Mouse (Mus musculus) right cerebral cortex, postnatal 10 days (tissue): ENCODE results near the gene Polr2b.

Experiments used
- DNase-seq, 2 experiments: peaks; one replicate each; pipeline ENCODE4 v3.0.0; 2021; ENCODE audit warnings: low spot score in 2 of 2

Polr2b gene

DNA sequence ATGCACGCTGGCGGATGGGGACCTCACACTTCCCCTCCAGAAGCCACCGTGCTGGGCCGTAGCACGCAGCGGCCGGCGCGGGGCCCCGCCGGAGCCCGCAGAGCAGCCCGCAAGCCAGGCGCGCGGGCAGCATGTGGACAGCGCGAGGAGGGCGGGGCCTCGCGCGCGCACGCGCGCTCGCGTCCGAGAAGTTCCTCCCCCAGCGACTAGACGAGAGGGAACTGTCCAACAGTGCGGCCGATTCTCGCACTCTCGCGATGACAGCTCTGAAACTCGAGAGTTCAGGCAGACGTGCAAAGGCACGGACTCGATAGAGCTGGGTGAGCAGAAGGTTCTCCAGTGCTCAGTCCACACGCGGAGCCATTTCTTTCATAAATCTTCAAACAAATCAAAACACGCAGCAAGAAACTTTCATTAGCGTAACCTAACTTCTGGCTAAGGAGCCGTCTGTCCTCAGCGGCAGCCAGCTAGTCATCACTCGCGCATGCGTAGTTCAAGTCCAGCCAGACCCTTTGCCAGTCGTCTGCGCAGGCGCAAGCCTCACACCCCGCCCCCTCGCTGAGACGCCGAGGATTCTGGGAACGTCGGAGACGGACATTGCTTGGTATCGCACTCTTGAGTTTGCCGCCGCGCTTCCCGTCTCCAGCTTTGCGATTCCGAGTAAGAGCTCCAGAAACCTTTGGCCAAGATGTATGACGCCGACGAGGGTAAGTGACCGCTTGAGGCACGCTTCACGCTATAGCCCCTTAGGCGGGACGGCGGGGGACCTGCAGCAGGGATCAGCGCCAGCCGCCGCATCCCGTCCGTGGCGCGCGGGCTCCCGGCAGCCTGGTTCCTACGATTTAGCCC is at the start of gene Polr2b, which contains the start of gene Noa1:
Gene Polr2b, plus strand, starts transcription at position 224 of the 849 bp plus-strand sequence.
Gene Noa1, minus strand, starts transcription at position 161 of the 849 bp plus-strand sequence.
- peak; percentile 98 to 99 for DNase-seq

DNA sequence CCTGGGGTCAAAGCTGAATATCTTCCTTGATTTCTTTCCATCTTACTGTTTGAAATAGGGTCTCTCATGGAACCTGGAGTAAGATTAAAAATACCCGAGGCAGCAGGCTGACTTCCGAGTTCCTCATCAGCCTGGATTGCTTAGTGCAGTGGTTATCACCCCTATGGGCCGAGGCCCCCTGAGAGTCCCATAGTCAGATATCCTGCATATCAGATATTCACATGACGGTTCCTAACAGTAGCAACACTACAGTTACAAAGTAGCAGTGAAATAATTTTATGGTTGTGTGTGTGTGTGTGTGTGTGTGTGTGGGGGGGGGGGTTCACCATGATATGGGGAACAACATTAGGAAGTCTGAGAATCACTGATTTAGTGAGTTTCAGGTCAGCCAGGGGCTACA is 48.8 kb upstream of the Polr2b start:
- DNase-seq = no peak

- DNase-seq = no peak
Measured at GRCm38 (mm10) chr5:77262105-77262504, 47.8 kb upstream of the Polr2b start.

DNA sequence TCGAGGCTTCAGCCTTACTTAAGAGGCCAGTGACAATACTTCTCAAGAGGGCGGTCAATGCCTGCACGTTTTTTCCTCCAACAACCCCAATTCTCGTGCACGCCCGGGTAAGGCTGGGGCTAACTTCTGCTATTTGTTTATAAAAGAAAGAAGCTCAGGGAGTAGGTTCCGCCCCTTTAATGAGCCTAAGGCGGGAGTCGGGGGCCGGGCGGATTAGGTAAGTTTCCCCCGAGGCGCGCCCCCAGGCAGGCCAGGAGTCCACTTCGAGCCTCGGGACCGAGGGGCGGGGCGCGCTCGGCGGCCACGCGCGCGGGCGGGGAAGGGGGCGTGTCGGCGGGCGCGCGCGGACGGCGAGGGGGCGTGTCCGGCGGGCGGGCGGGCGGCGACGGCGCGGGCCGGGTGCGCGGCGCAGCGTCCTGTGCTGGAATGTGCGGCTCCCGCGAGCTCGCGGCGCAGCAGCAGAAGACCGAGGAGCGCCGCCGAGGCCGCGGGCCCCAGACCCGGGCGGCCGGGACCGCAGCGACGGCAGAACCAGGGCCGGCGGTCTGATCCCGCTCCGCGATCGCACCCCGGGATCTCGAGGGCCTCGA is 44.8 kb upstream of the Polr2b start, which contains the start of gene Rest:
Gene Rest, plus strand, starts transcription at position 411 of the 590 bp plus-strand sequence.
- DNase-seq = peak; percentile 47 to 64

DNA sequence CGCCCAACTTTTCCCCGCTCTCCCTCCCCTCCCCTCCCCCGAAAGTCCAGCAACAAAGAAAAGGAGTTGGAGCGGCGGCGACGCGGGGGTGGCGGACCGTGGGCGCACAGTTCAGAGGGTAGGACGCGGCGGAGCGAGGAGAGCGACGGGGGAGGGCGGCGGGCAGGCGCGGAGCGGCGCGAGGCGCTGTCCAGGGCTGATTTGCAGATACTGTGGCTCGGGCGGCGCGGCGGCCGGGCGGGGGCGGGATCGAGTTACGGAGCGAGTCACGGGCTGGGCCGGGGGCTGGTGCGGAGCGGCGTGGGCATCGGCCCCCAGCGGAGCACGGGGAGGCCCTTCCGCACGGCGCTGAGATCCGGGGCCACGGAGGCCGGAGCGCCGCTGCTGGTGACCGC is 44.3 kb upstream of the Polr2b start:
- peak; percentile 65 to 67 for DNase-seq

GRCm38 (mm10) chr5:77266066-77266885 is 43.7 kb upstream of the Polr2b start:
- peak; percentile 39 to 44 for DNase-seq

DNA sequence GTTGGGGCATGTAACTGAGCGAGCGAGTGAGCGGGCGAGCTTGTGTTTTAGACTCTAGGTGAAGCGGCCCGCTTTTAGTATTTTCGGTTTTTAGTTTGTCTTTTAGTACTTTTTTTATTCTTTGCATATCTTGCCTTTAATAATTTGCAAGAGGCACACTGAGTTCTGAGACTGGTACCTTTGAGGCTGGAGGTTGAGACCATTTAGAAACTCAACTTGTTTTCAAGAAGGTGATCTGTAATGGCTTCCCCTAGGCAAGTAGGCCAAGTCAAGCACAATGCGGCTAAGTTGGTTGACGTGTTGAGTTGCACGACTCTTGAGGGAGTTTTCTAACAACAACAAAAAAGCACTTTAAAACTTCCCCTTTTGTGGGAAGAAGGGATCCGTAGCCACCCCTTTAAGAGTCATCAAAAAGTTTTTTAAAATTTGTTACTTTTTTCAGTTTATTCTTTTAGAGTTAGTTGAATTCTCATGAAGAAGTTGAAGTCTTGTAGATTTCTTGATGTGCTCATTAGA is 43.0 kb upstream of the Polr2b start:
- DNase-seq = no peak

- no peak for DNase-seq
Measured at GRCm38 (mm10) chr5:77267441-77267840, 42.5 kb upstream of the Polr2b start.

DNA sequence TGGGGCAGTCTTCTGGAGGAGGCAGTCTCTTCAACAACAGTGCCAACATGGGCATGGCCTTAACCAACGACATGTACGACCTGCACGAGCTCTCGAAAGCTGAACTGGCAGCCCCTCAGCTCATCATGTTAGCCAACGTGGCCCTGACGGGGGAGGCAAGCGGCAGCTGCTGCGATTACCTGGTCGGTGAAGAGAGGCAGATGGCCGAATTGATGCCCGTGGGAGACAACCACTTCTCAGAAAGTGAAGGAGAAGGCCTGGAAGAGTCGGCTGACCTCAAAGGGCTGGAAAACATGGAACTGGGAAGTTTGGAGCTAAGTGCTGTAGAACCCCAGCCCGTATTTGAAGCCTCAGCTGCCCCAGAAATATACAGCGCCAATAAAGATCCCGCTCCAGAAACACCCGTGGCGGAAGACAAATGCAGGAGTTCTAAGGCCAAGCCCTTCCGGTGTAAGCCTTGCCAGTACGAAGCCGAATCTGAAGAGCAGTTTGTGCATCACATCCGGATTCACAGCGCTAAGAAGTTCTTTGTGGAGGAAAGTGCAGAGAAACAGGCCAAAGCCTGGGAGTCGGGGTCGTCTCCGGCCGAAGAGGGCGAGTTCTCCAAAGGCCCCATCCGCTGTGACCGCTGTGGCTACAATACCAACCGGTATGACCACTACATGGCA is 41.9 kb upstream of the Polr2b start:
- no peak for DNase-seq

DNA sequence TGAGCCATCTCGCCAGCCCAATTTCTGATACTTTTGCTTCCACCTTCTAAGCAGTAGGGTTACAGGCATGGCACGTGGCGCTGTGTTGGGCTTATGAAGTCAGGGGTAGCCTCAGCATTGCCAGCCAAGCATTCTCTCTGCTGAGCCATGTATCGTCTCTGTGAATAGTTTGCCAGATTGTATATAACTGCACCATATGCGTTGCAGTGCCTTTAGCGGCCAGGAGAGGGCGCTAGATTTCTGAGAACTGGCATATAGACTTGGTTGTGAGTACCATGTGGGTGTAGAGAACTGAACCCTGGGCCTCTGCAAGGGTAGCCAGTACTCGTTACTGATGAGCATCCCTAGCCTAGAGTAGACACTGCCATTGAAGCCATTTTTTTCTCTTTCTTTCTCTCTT is 40.5 kb upstream of the Polr2b start:
- no peak for DNase-seq

DNA sequence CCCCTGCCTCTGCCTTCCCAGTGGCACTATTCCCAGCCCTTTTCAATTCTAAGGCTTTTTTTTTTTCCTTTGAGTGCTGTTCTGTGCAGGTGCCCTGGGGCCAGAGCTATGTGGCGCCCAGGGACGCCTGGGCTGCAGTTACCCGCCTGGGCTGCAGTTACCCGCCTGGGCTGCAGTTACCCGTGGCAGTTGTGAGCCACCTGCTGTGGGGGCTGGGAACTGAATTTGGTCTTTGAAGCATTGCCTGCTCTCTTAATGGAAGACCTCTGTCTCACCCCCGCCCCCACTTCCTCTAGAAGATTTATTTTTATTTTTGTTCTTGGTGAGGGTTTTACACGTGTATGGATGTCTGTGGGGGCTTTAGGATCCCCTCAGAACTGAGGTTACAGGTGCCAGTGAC is 36.8 kb upstream of the Polr2b start:
- DNase-seq = no peak

DNA sequence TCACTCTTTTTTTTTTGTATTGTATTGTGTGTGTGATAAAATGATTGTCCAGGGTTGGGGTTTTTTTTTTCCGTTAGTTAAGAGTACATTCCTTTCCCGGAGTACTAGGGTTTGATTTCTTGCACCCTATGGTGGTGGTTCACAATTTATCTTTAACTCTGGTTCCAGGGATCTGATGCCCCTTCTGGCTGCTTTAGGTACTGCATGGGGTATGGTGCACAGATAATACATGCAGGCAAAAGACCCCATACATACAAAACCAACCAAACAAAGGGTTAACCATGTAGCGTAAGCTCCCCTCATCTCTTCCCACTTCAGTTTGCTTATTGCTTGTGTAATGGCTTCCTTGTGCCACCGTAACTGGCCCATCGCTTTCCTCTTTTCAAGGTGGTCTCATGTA is 34.0 kb upstream of the Polr2b start:
- no peak for DNase-seq

DNA sequence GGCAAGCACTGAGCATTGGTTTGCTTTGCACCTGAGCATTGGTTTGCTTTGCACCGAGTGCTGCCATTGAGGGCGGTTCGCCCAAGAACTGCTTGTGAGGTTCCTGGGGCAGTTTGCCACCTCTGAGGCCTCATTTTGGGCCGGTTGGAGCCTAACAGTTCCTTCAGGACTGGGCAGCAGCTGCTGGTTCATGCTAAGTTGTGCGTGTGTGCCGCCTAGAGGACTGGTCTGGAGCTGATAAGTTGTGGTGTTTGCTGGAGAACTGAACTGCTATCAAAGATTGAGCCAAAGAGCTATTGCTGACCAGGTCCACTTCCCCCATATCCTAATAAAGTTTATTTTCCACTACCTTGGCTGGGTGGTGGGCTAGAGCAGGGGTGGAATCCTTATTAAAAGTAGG is 32.7 kb upstream of the Polr2b start:
- peak in 1 of 2 experiments; percentile 29 for DNase-seq

- DNase-seq = no peak
Measured at GRCm38 (mm10) chr5:77281518-77282174, 28.3 kb upstream of the Polr2b start.

- no peak for DNase-seq
Measured at GRCm38 (mm10) chr5:77282242-77282641, 27.7 kb upstream of the Polr2b start.

GRCm38 (mm10) chr5:77285685-77286084 is 24.3 kb upstream of the Polr2b start:
- DNase-seq = no peak

DNA sequence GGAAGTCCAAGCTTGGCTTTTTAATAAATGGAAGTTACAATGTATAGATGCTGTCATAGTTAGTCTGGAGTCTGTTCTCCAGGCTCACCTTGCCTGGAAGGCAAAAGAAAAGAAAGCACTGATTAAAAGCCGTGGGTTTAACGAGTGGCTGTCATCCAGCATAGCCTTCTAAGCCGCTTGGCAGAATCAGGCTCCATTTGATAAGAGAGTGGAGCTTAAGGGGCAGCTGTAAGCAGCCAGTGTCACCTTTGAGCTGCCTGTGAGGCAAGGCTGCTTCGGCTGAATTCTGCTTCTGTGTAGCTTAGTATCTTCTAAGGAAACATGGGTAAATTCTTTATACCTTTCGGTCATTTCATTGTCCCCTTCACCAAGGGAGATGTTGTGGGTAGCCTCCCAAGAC is 23.0 kb upstream of the Polr2b start:
- no peak for DNase-seq

- DNase-seq = no peak
Measured at GRCm38 (mm10) chr5:77287901-77288300, 22.0 kb upstream of the Polr2b start.

DNA sequence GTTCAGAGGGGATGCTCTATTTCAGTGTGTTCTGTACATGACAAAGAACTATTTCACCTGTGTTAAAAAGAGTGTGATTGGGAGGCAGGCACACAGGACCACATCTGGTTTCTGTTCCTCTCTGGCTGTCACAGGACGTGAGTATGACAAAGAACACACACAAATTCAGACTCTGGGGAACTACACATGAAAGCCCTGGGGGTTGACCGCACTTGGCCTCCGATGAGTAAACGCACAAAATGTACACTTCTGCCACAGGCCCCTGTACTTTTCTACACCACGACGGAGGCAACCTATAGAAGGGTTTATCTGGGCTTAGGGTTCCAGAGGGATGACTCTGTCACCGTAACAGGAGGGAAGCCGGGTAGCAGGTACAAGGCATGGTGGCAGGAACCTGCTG is 20.3 kb upstream of the Polr2b start:
- no peak for DNase-seq

GRCm38 (mm10) chr5:77290606-77291005 is 19.3 kb upstream of the Polr2b start:
- DNase-seq = no peak
